Mouse (Mus musculus): ENCODE data around the gene Cfap97d1.

Gene Cfap97d1

GRCm38 (mm10) chr11:101984054-101985025 is at the start of gene Cfap97d1:
Cfap97d1 (plus strand) TSS chr11:101984279.
- in situ Hi-C loops (cut with MboI, MseI): no loop called here

GRCm38 (mm10) chr11:101935743-101936142 is 48.3 kb upstream of the Cfap97d1 start:
- in situ Hi-C loops (cut with MboI, MseI): loop anchor here (10.0 kb wide), 1 partner anchor 529 kb away; no protein-coding TSS in a partner anchor

- in situ Hi-C loops (cut with MboI, MseI): loop anchor here (10.0 kb wide), 1 partner anchor 528 kb away; no protein-coding TSS in a partner anchor
These were observed 47.7 kb upstream of the Cfap97d1 start for GRCm38 (mm10) chr11:101936421-101936820.

GRCm38 (mm10) chr11:101937108-101937507 is 47.0 kb upstream of the Cfap97d1 start:
- in situ Hi-C loops (cut with MboI, MseI): loop anchor here (10.0 kb wide), 1 partner anchor 528 kb away; no protein-coding TSS in a partner anchor

- in situ Hi-C loops (cut with MboI, MseI): no loop called here
These were observed 41.0 kb upstream of the Cfap97d1 start for GRCm38 (mm10) chr11:101943055-101943454.

- in situ Hi-C loops (cut with MboI, MseI): no loop called here
These were observed 37.6 kb upstream of the Cfap97d1 start for GRCm38 (mm10) chr11:101946525-101946924.

- in situ Hi-C loops (cut with MboI, MseI): no loop called here
These were observed 34.1 kb upstream of the Cfap97d1 start for GRCm38 (mm10) chr11:101950021-101950420.

- in situ Hi-C loops (cut with MboI, MseI): no loop called here
These were observed 31.3 kb upstream of the Cfap97d1 start for GRCm38 (mm10) chr11:101952541-101953341.

GRCm38 (mm10) chr11:101953441-101953840 is 30.6 kb upstream of the Cfap97d1 start:
- in situ Hi-C loops (cut with MboI, MseI): no loop called here

GRCm38 (mm10) chr11:101957476-101957875 is 26.6 kb upstream of the Cfap97d1 start:
- in situ Hi-C loops (cut with MboI, MseI): no loop called here

- in situ Hi-C loops (cut with MboI, MseI): no loop called here
These were observed 21.0 kb upstream of the Cfap97d1 start for GRCm38 (mm10) chr11:101963043-101963442.

GRCm38 (mm10) chr11:101963473-101964291 is 20.4 kb upstream of the Cfap97d1 start:
- in situ Hi-C loops (cut with MboI, MseI): no loop called here

- in situ Hi-C loops (cut with MboI, MseI): loop anchor here (5.0 kb wide), 1 partner anchor 42 kb away; no protein-coding TSS in a partner anchor
These were observed 19.4 kb upstream of the Cfap97d1 start for GRCm38 (mm10) chr11:101964647-101965046.

- in situ Hi-C loops (cut with MboI, MseI): loop anchor here (5.0 kb wide), 1 partner anchor 43 kb away; no protein-coding TSS in a partner anchor
These were observed 18.5 kb upstream of the Cfap97d1 start for GRCm38 (mm10) chr11:101965553-101965952.

- in situ Hi-C loops (cut with MboI, MseI): loop anchor here (5.0 kb wide), 1 partner anchor 45 kb away; no protein-coding TSS in a partner anchor
These were observed 17.0 kb upstream of the Cfap97d1 start, which contains the start of gene Sost for GRCm38 (mm10) chr11:101966965-101967614. Sost (minus strand) TSS chr11:101967015.

GRCm38 (mm10) chr11:101968311-101968710 is 15.8 kb upstream of the Cfap97d1 start:
- in situ Hi-C loops (cut with MboI, MseI): loop anchor here (5.0 kb wide), 1 partner anchor 46 kb away; no protein-coding TSS in a partner anchor

GRCm38 (mm10) chr11:101968791-101969190 is 15.3 kb upstream of the Cfap97d1 start:
- in situ Hi-C loops (cut with MboI, MseI): loop anchor here (5.0 kb wide), 1 partner anchor 46 kb away; no protein-coding TSS in a partner anchor

GRCm38 (mm10) chr11:101969835-101970234 is 14.2 kb upstream of the Cfap97d1 start:
- in situ Hi-C loops (cut with MboI, MseI): loop anchor here (5.0 kb wide), 1 partner anchor 48 kb away; no protein-coding TSS in a partner anchor

- in situ Hi-C loops (cut with MboI, MseI): no loop called here
These were observed 12.7 kb upstream of the Cfap97d1 start for GRCm38 (mm10) chr11:101971410-101971809.

GRCm38 (mm10) chr11:101972097-101972496 is 12.0 kb upstream of the Cfap97d1 start:
- in situ Hi-C loops (cut with MboI, MseI): no loop called here
